Mouse (Mus musculus) liver, embryonic 14.5 days (tissue): ENCODE measurements around the gene Gm20683.

Experiments used
- CTCF ChIP-seq: IDR thresholded peaks from 2 replicates; pipeline ENCODE4 v1.5.1; 2016; ENCODE audit warnings: antibody characterized with exemption, low read depth, control low read depth
- EP300 ChIP-seq: IDR thresholded peaks from 2 replicates; pipeline ENCODE4 v1.6.1; 2016; ENCODE audit warnings: antibody characterized with exemption, low read depth

GRCm38 (mm10) chr17:25786781-25787504, 54.6 kb downstream of the Gm20683 start:
- TF ChIP-seq CTCF: no peak
- no peak for TF ChIP-seq EP300
